Mouse (Mus musculus): ENCODE data around the gene Larp4. TPM values are rescaled to one million over a fixed set of nuclear protein-coding genes. Genes with fewer than 3 reads are reported as not detected.

Gene Larp4
- total RNA-seq, 4 experiments from 2014 or later = 40.0 to 65.4 (median 47.6) TPM

DNA sequence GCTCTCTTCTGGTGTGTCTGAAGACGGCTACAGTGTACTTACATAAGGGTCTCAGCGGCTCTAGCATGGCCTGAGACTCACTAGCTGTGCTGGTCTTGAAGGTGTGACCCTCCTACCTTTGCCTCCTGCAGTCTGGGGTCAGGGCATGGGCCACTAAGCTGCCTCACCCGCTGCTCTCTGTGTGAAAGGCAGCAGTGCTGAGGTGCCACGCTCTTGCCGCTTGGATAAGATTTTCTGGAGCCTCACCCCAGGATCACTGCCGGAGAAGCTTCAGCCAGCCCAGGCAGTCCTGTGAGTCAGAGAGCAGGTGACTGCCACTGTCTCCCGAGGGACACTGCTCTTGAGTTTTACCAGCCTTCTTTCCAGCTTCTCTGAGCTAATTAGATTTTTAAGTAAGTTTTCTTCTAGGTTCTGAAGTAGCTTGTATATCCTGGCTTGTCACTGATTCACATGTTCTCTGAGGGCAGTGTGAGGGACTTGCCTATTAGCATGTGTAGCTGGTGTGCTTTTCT, 86.6 kb downstream of the Larp4 start:
- no peak for DNase-seq (ENCODE audit: low spot score in 2 of 2)

DNA sequence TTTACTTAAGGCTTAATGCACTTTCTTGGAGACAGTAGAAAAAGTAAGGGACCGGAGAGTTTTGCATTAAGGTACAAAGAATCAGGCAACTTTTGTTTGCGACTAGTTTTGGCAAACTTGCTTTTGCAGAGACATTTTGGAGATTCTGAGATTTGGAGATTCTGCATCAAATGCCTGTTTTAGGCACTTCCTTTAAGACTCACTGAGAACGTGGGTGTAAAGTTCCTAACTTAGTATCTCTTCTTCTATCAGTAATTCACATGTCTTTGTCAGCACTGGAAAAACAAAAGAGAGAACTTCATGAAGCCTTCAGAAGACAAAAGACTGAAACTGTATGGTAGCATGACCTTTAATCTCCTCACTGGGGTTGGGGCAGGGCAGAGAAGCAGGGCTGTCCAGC, 87.8 kb downstream of the Larp4 start:
- no peak for DNase-seq (ENCODE audit: low spot score in 2 of 2)

DNA sequence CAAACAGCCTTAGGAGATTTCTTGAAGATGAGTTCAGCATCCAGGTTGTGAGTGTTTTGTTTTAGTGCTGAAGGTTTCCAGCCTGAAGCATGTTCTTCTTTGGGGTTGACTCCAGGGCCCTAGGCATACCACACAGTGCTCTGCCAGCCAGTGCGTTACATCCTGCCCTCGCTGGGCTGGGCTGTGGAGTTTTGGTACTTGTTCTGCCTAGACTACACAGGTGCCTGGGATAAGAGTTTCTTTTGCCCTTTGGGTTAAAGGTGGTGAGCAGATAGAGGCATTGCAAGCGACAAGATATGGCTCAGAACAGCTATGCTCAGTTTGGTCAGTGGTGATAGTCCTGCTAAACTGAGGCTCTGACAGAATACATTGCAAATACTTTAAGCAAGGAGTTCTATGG, 88.3 kb downstream of the Larp4 start:
- no peak for DNase-seq (ENCODE audit: low spot score in 2 of 2)

DNA sequence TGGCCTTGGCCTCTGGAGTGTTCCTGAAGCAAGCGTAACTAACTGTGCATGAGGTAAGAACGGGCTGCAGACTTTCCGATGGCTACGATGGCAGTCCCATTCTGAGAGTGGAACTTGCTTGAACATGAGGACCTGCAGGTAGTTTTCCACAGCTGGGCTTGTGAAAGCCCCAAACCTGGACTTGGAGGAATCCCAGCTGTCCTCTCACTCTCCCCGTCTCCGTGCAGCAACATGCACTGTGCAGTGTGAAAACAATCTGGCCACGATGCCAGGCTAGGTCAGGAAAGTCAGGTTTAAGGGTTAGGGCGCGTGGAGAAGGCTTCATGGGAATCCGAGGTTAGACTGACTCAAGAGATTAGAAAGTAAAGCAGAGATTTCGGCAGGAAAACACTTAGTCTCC, 89.0 kb downstream of the Larp4 start:
- DNase-seq (ENCODE audit: low spot score in 2 of 2) = no peak

DNA sequence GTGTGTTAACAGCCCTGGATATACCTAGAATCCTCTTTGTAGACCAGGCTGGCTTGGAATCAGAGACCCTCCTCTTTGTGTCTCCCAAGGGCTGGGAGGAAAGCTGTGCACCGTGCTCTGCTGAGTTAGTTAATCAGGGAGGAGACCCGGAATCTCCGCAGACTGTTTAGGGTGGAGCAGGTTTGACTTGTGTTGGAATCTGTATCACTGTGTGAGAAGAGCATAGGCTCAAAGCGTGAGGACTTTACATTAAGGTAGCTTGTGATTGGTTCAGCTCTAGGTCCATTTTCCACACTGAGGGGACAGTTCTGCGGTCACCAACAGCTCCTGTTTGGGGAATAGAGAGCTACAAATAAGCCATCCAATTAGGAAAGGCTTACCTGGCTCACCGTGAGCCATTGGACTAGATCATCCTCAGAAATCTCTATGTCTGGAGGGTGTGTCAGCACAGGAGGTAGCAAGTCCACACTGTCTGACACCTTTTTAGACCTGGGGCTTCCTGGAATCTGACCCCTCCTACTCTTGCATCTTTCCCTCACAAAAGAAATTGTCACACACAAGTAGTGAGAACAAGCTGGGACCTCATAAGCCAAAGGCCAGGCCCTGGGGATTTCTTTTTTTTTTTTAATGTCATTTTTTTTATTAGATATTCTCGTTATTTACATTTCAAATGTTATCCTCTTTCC, 89.9 kb downstream of the Larp4 start:
- DNase-seq (ENCODE audit: low spot score in 2 of 2) = no peak

DNA sequence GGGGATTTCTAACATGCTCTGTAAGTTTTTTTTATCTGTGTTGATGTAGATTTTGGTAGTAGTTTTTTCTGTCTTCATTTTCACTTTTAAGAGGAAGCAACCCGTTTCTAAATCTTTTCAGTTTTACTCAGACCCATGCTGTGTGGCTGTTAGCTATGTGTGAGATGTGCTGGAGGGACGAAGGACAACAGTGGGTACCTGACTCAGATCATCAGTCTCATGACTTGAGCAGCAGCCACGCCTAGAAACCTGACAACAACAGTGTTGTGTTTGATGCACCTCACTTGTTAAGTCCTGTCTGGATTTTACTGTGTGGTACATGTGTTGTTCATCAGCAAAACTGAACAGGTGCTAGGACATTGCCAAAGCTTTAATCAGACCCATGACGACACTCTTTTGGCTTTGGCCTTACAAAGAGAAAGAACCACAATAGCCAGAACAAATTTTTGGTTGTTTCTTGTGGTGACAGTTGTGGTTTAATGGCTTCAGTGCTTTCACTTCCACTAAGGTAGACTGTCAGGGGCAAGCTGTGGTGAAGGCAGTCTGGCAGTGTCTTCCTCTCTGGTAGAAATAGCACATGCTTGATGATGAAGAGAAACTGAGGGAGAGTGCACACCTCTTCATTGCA, 90.8 kb downstream of the Larp4 start:
- DNase-seq (ENCODE audit: low spot score in 2 of 2) = no peak

DNA sequence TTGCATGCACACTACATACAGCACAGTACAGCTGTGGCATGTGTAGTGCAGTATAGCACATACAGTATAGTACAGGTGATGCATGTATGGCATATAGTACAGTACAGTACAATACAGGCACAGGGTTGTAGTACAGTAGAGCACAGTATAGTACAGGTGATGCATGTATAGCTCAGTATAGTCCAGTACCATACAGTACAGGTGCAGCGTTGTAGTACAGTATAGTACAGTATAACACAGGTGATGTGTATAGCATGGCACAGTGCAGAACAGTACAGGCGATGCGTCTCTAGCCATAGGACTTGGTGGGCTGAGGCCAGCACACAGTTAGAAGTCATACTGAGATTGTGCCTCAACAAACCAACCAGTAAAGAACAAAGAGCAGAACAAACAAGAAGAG, 91.5 kb downstream of the Larp4 start:
- no peak for DNase-seq (ENCODE audit: low spot score in 2 of 2)

DNA sequence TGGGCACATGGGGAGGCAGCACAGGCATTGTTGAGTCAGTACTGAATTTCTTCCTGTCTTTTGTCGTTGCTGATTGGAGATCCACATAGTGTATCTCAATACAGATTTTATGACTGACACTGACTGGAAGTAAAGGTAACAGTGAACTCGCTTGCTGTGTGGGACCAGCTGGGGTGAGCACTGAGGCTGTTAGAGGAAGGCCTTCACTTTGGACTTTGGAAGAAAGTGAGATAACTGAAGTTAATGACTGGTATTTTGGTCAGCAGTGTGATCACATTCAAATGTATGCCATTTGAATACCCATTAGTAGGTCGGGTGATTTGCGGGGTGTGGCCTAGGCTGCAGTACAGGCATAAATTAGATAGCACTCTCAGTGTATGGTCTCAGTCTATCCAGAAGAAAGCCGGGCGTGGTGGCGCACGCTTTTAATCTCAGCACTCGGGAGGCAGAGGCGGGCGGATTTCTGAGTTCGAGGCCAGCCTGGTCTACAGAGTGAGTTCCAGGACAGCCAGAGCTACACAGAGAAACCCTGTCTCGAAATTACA, 93.4 kb downstream of the Larp4 start:
- no peak for DNase-seq (ENCODE audit: low spot score in 2 of 2)

Other genes starting within 250 kb of the Larp4 start
- 100 to 1,000 TPM; 154 to 172 (median 162) TPM for gene Cox14, start 244.4 kb upstream of the Larp4 start, total RNA-seq (2022)
- 1 to 10 TPM; 3.1 to 4.9 (median 3.5) TPM for gene Cers5, start 197.2 kb upstream of the Larp4 start, total RNA-seq (2022)
- 1 to 10 TPM; 5.8 to 9.4 (median 6.5) TPM for gene Lima1, start 94.6 kb upstream of the Larp4 start, total RNA-seq (2022)
- under 1 TPM in 2 of 4 experiments, not detected in 2; 0.03 to 0.07 TPM for gene Fam186a, start 3.0 kb upstream of the Larp4 start, total RNA-seq (2022)
- 1 to 10 TPM; 5.7 to 6.2 (median 5.7) TPM for gene Dip2b, start 68.6 kb downstream of the Larp4 start, total RNA-seq (2022)